Mouse (Mus musculus): ENCODE data around the gene 4930523C07Rik. TPM values are rescaled to one million over a fixed set of nuclear protein-coding genes. Genes with fewer than 3 reads are reported as not detected.

The 4930523C07Rik gene
- polyA plus RNA-seq, 1 experiment from 2014 or later = 23.0 TPM

GRCm38 (mm10) chr1:160060542-160060941, 16.4 kb downstream of the 4930523C07Rik start:
- H3K9ac ChIP-seq (replicated peaks) = no peak overlapping the region
- H3K27ac ChIP-seq (ENCODE audit: low read depth) = peak overlapping the region; percentile 83
- peak overlapping the region; percentile 44 for H3K4me2 ChIP-seq (ENCODE audit: low read depth, low read length)
- no peaks in the 10 kb centered on the region for H3K9me3 ChIP-seq (ENCODE audit: low read length)
- no peaks in the 10 kb centered on the region for H3K27me3 ChIP-seq (ENCODE audit: insufficient read depth, low read length)
- WGBS (ENCODE audit: insufficient replicate concordance) = 70% methylated on average over 6 of the region's 6 CpGs
- no peaks in the 10 kb centered on the region; the same call in 1 of the 2 replicates for H3K36me3 ChIP-seq (replicated peaks; ENCODE audit: insufficient read depth, low read length)
- no peak overlapping the region for H3K4me3 ChIP-seq (ENCODE audit: low read depth, low read length)
- ATAC-seq (no peak), DNase-seq (no peak)
- TF ChIP-seq CTCF (IDR thresholded peaks at IDR 0.05; ENCODE audit: low read depth) = no peak
- no peak for TF ChIP-seq EP300 (IDR thresholded peaks at IDR 0.05; ENCODE audit: low read depth)
- H3K4me1 ChIP-seq (ENCODE audit: insufficient read depth) = peaks cover 11% of the 10 kb centered on the region

GRCm38 (mm10) chr1:160061321-160061720, 17.1 kb downstream of the 4930523C07Rik start:
- H3K36me3 ChIP-seq (replicated peaks; ENCODE audit: insufficient read depth, low read length) = no peaks in the 10 kb centered on the region; the same call in 1 of the 2 replicates
- peaks cover 11% of the 10 kb centered on the region for H3K4me1 ChIP-seq (ENCODE audit: insufficient read depth)
- peak; percentile 35 for DNase-seq
- peak overlapping the region; percentile 44 for H3K4me2 ChIP-seq (ENCODE audit: low read depth, low read length)
- H3K9ac ChIP-seq (replicated peaks) = no peak overlapping the region
- WGBS (ENCODE audit: insufficient replicate concordance) = 47% methylated on average over 5 of the region's 5 CpGs
- ATAC-seq = peak; percentile 98
- H3K4me3 ChIP-seq (ENCODE audit: low read depth, low read length) = no peak overlapping the region
- no peaks in the 10 kb centered on the region for H3K27me3 ChIP-seq (ENCODE audit: insufficient read depth, low read length)
- TF ChIP-seq EP300 (IDR thresholded peaks at IDR 0.05; ENCODE audit: low read depth) (peak; percentile 98), CTCF (IDR thresholded peaks at IDR 0.05; ENCODE audit: low read depth) (no peak)
- peak overlapping the region; percentile 83 for H3K27ac ChIP-seq (ENCODE audit: low read depth)
- no peaks in the 10 kb centered on the region for H3K9me3 ChIP-seq (ENCODE audit: low read length)

DNA sequence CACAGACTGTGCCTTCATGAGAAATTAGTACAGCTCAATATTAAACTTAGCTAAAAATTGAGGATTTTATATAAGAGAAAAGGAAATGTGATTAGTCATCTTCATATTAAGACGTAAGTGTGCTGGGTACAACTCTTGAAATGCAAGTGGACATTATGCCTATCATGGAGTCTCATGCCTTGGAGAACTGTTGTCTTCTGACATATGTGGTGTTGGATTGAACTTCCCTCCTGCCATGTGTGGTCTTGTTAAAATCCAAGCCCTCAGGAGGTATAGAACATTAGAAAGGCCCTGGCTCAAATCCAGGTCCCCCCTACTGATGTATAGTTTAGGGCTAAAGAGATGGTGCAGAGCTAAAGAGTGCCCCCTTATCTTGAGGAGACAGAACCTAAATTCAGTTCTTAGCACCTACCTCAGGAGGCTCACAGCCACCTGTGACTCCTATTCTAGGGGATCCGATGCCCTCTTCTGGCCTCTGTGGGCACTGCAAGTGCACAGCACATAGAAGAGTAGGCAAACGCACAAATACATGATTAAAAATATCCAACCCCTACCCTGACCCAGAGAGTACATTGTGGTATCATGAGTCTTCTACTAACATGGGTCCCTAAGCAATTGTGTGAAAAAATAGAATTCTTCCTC, 17.7 kb downstream of the 4930523C07Rik start:
- H3K27me3 ChIP-seq (ENCODE audit: insufficient read depth, low read length) = no peaks in the 10 kb centered on the region
- TF ChIP-seq CTCF (IDR thresholded peaks at IDR 0.05; ENCODE audit: low read depth) (peak; percentile 91), EP300 (IDR thresholded peaks at IDR 0.05; ENCODE audit: low read depth) (no peak)
- H3K4me3 ChIP-seq (ENCODE audit: low read depth, low read length) = no peak overlapping the region
- H3K9me3 ChIP-seq (ENCODE audit: low read length) = no peaks in the 10 kb centered on the region
- peak; percentile 70 for ATAC-seq
- no peak overlapping the region for H3K9ac ChIP-seq (replicated peaks)
- H3K4me1 ChIP-seq (ENCODE audit: insufficient read depth) = peaks cover 11% of the 10 kb centered on the region
- no peak overlapping the region for H3K4me2 ChIP-seq (ENCODE audit: low read depth, low read length)
- peak overlapping the region; percentile 83 for H3K27ac ChIP-seq (ENCODE audit: low read depth)
- WGBS (ENCODE audit: insufficient replicate concordance) = 36% methylated on average over 3 of the region's 3 CpGs
- no peaks in the 10 kb centered on the region; the same call in 1 of the 2 replicates for H3K36me3 ChIP-seq (replicated peaks; ENCODE audit: insufficient read depth, low read length)
- peak; percentile 77 for DNase-seq

GRCm38 (mm10) chr1:160064547-160065144, 20.5 kb downstream of the 4930523C07Rik start:
- Histone ChIP-seq H3K27me3 (ENCODE audit: insufficient read depth, low read length) (no peaks in the 10 kb centered on the region), H3K9me3 (ENCODE audit: low read length) (no peaks in the 10 kb centered on the region), H3K4me1 (ENCODE audit: insufficient read depth) (peaks cover 5% of the 10 kb centered on the region; the same call in 1 of the 2 replicates), H3K36me3 (replicated peaks; ENCODE audit: insufficient read depth, low read length) (no peaks in the 10 kb centered on the region; the same call in 1 of the 2 replicates), H3K4me3 (ENCODE audit: low read depth, low read length) (no peak overlapping the region), H3K4me2 (ENCODE audit: low read depth, low read length) (no peak overlapping the region), H3K27ac (ENCODE audit: low read depth) (no peak overlapping the region), H3K9ac (replicated peaks) (no peak overlapping the region)
- no peak for ATAC-seq
- TF ChIP-seq EP300 (IDR thresholded peaks at IDR 0.05; ENCODE audit: low read depth) = no peak
- TF ChIP-seq CTCF (IDR thresholded peaks at IDR 0.05; ENCODE audit: low read depth) = no peak
- DNase-seq = no peak
- 62% methylated on average over 7 of the region's 7 CpGs for WGBS (ENCODE audit: insufficient replicate concordance)

GRCm38 (mm10) chr1:160078882-160079661, 34.9 kb downstream of the 4930523C07Rik start:
- no peak overlapping the region; the same call in 1 of the 2 replicates for H3K4me3 ChIP-seq (ENCODE audit: low read depth, low read length)
- peak overlapping the region; percentile 36 for H3K4me2 ChIP-seq (ENCODE audit: low read depth, low read length)
- no peak for TF ChIP-seq CTCF (IDR thresholded peaks at IDR 0.05; ENCODE audit: low read depth)
- TF ChIP-seq EP300 (IDR thresholded peaks at IDR 0.05; ENCODE audit: low read depth) = no peak
- no peak overlapping the region for H3K9ac ChIP-seq (replicated peaks)
- H3K9me3 ChIP-seq (ENCODE audit: low read length) = no peaks in the 10 kb centered on the region
- DNase-seq (peak; percentile 60), ATAC-seq (peak; percentile 84)
- peak overlapping the region; percentile 40 for H3K27ac ChIP-seq (ENCODE audit: low read depth)
- H3K27me3 ChIP-seq (ENCODE audit: insufficient read depth, low read length) = no peaks in the 10 kb centered on the region
- WGBS (ENCODE audit: insufficient replicate concordance) = 33% methylated on average over 14 of the region's 14 CpGs
- H3K36me3 ChIP-seq (replicated peaks; ENCODE audit: insufficient read depth, low read length) = peaks cover 21% of the 10 kb centered on the region
- peaks cover 4% of the 10 kb centered on the region; the same call in 1 of the 2 replicates for H3K4me1 ChIP-seq (ENCODE audit: insufficient read depth)
